Mouse (Mus musculus): ENCODE results near the gene Zbtb4.

GRCm38 (mm10) chr11:69800392-69801197 is 34.9 kb downstream of the Zbtb4 start:
- TF ChIP-seq POLR2A (IDR thresholded peaks at IDR 0.05; ENCODE audit: borderline replicate concordance, control insufficient read depth, low read depth, low read length) (no peak), CTCF (IDR thresholded peaks at IDR 0.05; ENCODE audit: control insufficient read depth, insufficient read depth, low read length) (no peak)

Measured in bone marrow, adult 2 months (tissue).